Mouse (Mus musculus): ENCODE data around the gene Fam122a.

DNA sequence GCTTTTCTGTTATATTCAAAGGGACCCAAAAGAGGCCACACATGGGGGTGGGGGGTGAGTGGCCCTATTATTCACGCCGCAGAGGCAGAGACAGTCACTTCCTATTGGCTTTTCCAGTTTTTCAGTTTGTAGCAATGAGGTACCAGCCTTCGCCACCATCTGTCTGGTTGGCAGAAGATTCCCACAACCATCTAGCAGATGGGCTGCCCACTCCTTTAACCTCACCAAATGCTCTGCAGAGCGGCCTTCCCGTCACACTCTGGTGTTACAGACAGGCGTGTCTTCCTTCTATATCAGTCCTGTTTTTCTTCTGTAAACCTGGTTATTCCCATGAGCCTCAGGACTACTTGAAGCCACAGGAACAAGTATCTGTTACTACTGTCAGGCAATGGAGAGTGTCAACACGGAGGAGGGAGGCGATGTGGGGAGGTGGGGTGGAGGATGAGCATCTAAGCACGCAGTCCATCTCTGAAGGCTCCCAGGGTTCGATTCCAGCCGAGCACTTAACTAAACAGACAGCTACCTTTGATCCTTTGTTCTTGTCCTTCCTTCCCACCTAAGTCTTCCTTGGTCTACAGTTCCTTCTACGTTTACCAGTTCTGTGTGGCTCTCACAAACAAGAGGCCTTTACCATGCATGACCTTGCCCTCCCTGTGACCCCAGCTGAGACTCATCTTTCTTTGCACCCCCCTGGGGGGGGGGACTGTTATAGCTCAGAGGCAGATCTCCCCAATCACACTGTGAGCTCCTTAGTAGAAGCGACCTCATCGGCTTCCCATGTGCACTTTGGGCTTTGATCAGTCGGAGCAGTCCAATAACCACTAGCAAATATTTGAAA lies 46.5 kb upstream of the Fam122a start:
- TF ChIP-seq CTCF (IDR thresholded peaks at IDR 0.05; ENCODE audit: low read depth, low read length) (no peak), GATA1 (IDR thresholded peaks at IDR 0.05; ENCODE audit: borderline replicate concordance, low read length) (no peak), TAL1 (conservative IDR thresholded peaks at IDR 0.05; ENCODE audit: low read depth, low read length) (no peak), POLR2AphosphoS5 (IDR thresholded peaks at IDR 0.05; ENCODE audit: insufficient replicate concordance, low read depth, low read length) (no peak)
